In the genomic region with DNA sequence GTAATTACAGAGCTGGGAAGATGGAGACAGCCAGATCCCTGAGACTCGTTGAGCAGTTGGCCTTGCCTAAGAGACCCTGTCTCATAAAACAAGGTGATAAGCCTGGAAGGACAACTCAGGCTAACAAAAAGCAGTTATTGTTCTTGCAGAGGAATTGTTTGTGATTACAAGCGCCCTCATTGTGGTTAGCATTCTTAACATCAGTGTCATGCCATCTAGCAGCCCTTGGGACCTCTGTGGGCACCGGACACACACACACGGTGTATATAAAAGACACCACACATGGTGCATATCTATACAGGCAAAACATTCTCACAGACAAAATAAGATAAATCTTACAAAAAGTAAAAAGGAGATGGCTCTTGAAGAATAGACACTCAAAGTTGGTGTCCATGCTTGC, we compare ENCODE assay signal across 32 mouse cellular contexts.
DNase-seq lines count a peak whose midpoint lies in the region; ATAC-seq and TF ChIP-seq lines count a peak whose summit lies in the region.
"Had no signal": no experiment of that assay in that cellular context is flagged by ENCODE, and none has a peak within 500 bp of the region (broad histone marks: within the 10 kb centered on the region; RNA-seq: fewer than 3 reads in every experiment).

No protein-coding gene starts in this region.

- peaks cover 16% of the 10 kb centered on the region for H3K36me3 ChIP-seq in forebrain, embryonic 13.5 days (ENCODE audit: poor library complexity, severe bottlenecking)
- H3K36me3 ChIP-seq in forebrain, embryonic 15.5 days: peaks cover 8% of the 10 kb centered on the region; the same call in 1 of the 2 replicates
- peaks cover 12% of the 10 kb centered on the region; the same call in 1 of the 2 replicates for H3K36me3 ChIP-seq in hindbrain, embryonic 12.5 days
- H3K36me3 ChIP-seq in hindbrain, postnatal 0 days (ENCODE audit: insufficient read depth, low read length): no peaks in the 10 kb centered on the region

- no peaks in the 10 kb centered on the region for H3K27me3 ChIP-seq in forebrain, embryonic 13.5 days
- no peaks in the 10 kb centered on the region for H3K27me3 ChIP-seq in forebrain, embryonic 15.5 days
- no peaks in the 10 kb centered on the region for H3K27me3 ChIP-seq in hindbrain, embryonic 12.5 days
- no peaks in the 10 kb centered on the region for H3K27me3 ChIP-seq in hindbrain, postnatal 0 days (ENCODE audit: insufficient read depth, low read length)
- H3K27me3 ChIP-seq in Patski: no peaks in the 10 kb centered on the region
- H3K27me3 ChIP-seq: embryonic facial prominence, embryonic 13.5 days; forebrain, embryonic 12.5 days; heart, embryonic 12.5 days; heart, embryonic 15.5 days; hindbrain, embryonic 13.5 days had no signal

- POLR2A ChIA-PET in Patski (lab: Charles Lee): interaction anchor here (0.7 kb wide), 1 partner anchor 9 kb away, joined by 3 read pairs; no protein-coding TSS in a partner anchor

- no peak for DNase-seq in hindbrain, postnatal 0 days (ENCODE audit: low spot score)
- DNase-seq in 3T3-L1 (ENCODE audit: low read depth, low spot score): peak; percentile 80
- DNase-seq in Patski (ENCODE audit: low read depth, low spot score): no peak
- DNase-seq in kidney, postnatal 10 days: no peak
- no peak for DNase-seq in left cerebral cortex, adult 8-10 months (ENCODE audit: low spot score in 2 of 2)
- DNase-seq: adrenal gland, postnatal 10 days; B cell, adult 2 months; cerebellum, adult 11-12 months; cerebellum, adult 8-10 months; cerebellum, postnatal 10 days; cerebellum, postnatal 36 days; embryo, embryonic 11 days; forebrain, postnatal 0 days; gastrocnemius, adult 2 months; gastrocnemius, postnatal 14 days; heart, adult 18-20 months; heart, postnatal 10 days; heart, postnatal 36 days; kidney, adult 18-20 months had no signal

- TF ChIP-seq CTCF in hindbrain, postnatal 0 days (IDR thresholded peaks at IDR 0.05; ENCODE audit: low read depth): no peak
- TF ChIP-seq CTCF in Patski (IDR thresholded peaks at IDR 0.05): no peak

- H3K9me3 ChIP-seq in forebrain, embryonic 13.5 days (replicated peaks): no peaks in the 10 kb centered on the region
- no peaks in the 10 kb centered on the region for H3K9me3 ChIP-seq in forebrain, embryonic 15.5 days
- H3K9me3 ChIP-seq in hindbrain, embryonic 12.5 days (replicated peaks): no peaks in the 10 kb centered on the region
- no peaks in the 10 kb centered on the region for H3K9me3 ChIP-seq in hindbrain, postnatal 0 days (ENCODE audit: low read length)
- H3K9me3 ChIP-seq: embryonic facial prominence, embryonic 10.5 days; embryonic facial prominence, embryonic 13.5 days; forebrain, embryonic 12.5 days; heart, embryonic 12.5 days; heart, embryonic 15.5 days; hindbrain, embryonic 13.5 days had no signal

- no peak overlapping the region for H3K4me2 ChIP-seq in forebrain, embryonic 13.5 days
- no peak overlapping the region for H3K4me2 ChIP-seq in forebrain, embryonic 15.5 days (replicated peaks)
- H3K4me2 ChIP-seq in hindbrain, embryonic 12.5 days (replicated peaks): no peak overlapping the region
- H3K4me2 ChIP-seq in hindbrain, postnatal 0 days (ENCODE audit: low read depth, low read length): no peak overlapping the region
- H3K4me2 ChIP-seq: embryonic facial prominence, embryonic 13.5 days; forebrain, embryonic 12.5 days; heart, embryonic 12.5 days; heart, embryonic 15.5 days; hindbrain, embryonic 13.5 days had no signal

- H3K4me1 ChIP-seq in forebrain, embryonic 13.5 days: peaks cover 52% of the 10 kb centered on the region
- peaks cover 45% of the 10 kb centered on the region for H3K4me1 ChIP-seq in forebrain, embryonic 15.5 days
- peaks cover 31% of the 10 kb centered on the region for H3K4me1 ChIP-seq in hindbrain, embryonic 12.5 days
- H3K4me1 ChIP-seq in hindbrain, postnatal 0 days (ENCODE audit: insufficient read depth, low read length): peaks cover 9% of the 10 kb centered on the region

- H3K27ac ChIP-seq in forebrain, embryonic 13.5 days: peak overlapping the region; percentile 25; the same call in 1 of the 2 replicates
- H3K27ac ChIP-seq in forebrain, embryonic 15.5 days (replicated peaks): no peak overlapping the region
- 0 out of 2 replicates have a peak overlapping the region, but pooled peaks have one; percentile 17 for H3K27ac ChIP-seq in hindbrain, embryonic 12.5 days
- H3K27ac ChIP-seq in hindbrain, postnatal 0 days: no peak overlapping the region
- H3K27ac ChIP-seq: embryonic facial prominence, embryonic 10.5 days; embryonic facial prominence, embryonic 13.5 days; gastrocnemius, adult 2 months; heart, embryonic 15.5 days had no signal

- in situ Hi-C loops in Patski (cut with MboI; ENCODE audit: low pct_unique_long_range_greater_than_20kb): no loop called here

- no peak overlapping the region for H3K4me3 ChIP-seq in forebrain, embryonic 13.5 days
- H3K4me3 ChIP-seq in forebrain, embryonic 15.5 days: no peak overlapping the region
- no peak overlapping the region for H3K4me3 ChIP-seq in hindbrain, embryonic 12.5 days
- no peak overlapping the region for H3K4me3 ChIP-seq in hindbrain, postnatal 0 days (ENCODE audit: low read length)
- H3K4me3 ChIP-seq: embryonic facial prominence, embryonic 10.5 days; embryonic facial prominence, embryonic 13.5 days; erythroblast, embryonic 14.5 days; forebrain, embryonic 12.5 days; gastrocnemius, adult 2 months; heart, embryonic 12.5 days; heart, embryonic 15.5 days; hindbrain, embryonic 13.5 days had no signal

- no peak overlapping the region for H3K9ac ChIP-seq in forebrain, embryonic 13.5 days
- H3K9ac ChIP-seq in forebrain, embryonic 15.5 days (replicated peaks): no peak overlapping the region
- no peak overlapping the region for H3K9ac ChIP-seq in hindbrain, embryonic 12.5 days
- no peak overlapping the region for H3K9ac ChIP-seq in hindbrain, postnatal 0 days (replicated peaks; ENCODE audit: low read length)
- H3K9ac ChIP-seq: embryonic facial prominence, embryonic 13.5 days; forebrain, embryonic 12.5 days; forebrain, postnatal 0 days; heart, embryonic 12.5 days; heart, embryonic 15.5 days; hindbrain, embryonic 13.5 days had no signal

- CTCF ChIA-PET in Patski (lab: Charles Lee): interaction anchor here (1.1 kb wide), 1 partner anchor 14 kb away, joined by 3 read pairs; no protein-coding TSS in a partner anchor

- 76% methylated on average over 4 of the region's 4 CpGs for WGBS in forebrain, embryonic 13.5 days
- WGBS in forebrain, embryonic 15.5 days: 79% methylated on average over 4 of the region's 4 CpGs
- 78% methylated on average over 4 of the region's 4 CpGs for WGBS in hindbrain, embryonic 12.5 days
- WGBS in hindbrain, postnatal 0 days: 67% methylated on average over 4 of the region's 4 CpGs

- ATAC-seq in forebrain, embryonic 13.5 days: no peak
- no peak for ATAC-seq in forebrain, embryonic 15.5 days (replicated peaks)
- no peak for ATAC-seq in hindbrain, embryonic 12.5 days (ENCODE audit: low FRiP score)
- ATAC-seq in hindbrain, postnatal 0 days: no peak
- peak; percentile 57 for ATAC-seq in Patski
- ATAC-seq: CD4-positive, CD25-positive, alpha-beta regulatory T cell, adult 4 months; forebrain, postnatal 0 days; inflammation-experienced regulatory T-cells, adult 6 months; intestine, embryonic 16.5 days had no signal

Comparison
In these comparisons a context has a peak if more than half of its experiments do, and no peak if none do; other contexts are left out.
1. H3K27ac ChIP-seq: peak in forebrain, embryonic 13.5 days (single experiment) and hindbrain, embryonic 12.5 days (single experiment); none in forebrain, embryonic 15.5 days (single experiment) and hindbrain, postnatal 0 days (single experiment).